Comparison of ENCODE assay signal across 11 mouse cellular contexts in genomic region chr19:45307299-45308275, GRCm38 (mm10). TPM values are rescaled to one million over a fixed set of nuclear protein-coding genes. Genes with fewer than 3 reads are reported as not detected.
A peak's percentile ranks its signal among the peaks of the same experiment; 100 is the strongest.
DNase-seq lines count a peak whose midpoint lies in the region; ATAC-seq and TF ChIP-seq lines count a peak whose summit lies in the region.
"Had no signal": no experiment of that assay in that cellular context is flagged by ENCODE, and none has a peak within 500 bp of the region (broad histone marks: within the 10 kb centered on the region; RNA-seq: fewer than 3 reads in every experiment).

No protein-coding gene starts in this region.

- DNase-seq in heart, postnatal 0 days (ENCODE audit: low spot score): no peak
- no peak for DNase-seq in heart, adult 9 months (ENCODE audit: low spot score in 2 of 2)
- DNase-seq in ES-CJ7 (ENCODE audit: low read depth, low spot score): peak; percentile 69
- DNase-seq in spleen, adult 12 weeks (ENCODE audit: low spot score): peak; percentile 23
- DNase-seq in right cerebral cortex, postnatal 25 days: no peak
- DNase-seq in cerebellum, adult 11 months: no peak
- DNase-seq: kidney, adult 11 months had no signal

- H3K4me1 ChIP-seq in heart, postnatal 0 days (ENCODE audit: control insufficient read depth, insufficient read depth): peaks cover 7% of the 10 kb centered on the region; the same call in 1 of the 2 replicates
- H3K4me1 ChIP-seq in forebrain, embryonic 12.5 days: peaks cover 37% of the 10 kb centered on the region

- no peaks in the 10 kb centered on the region for H3K9me3 ChIP-seq in heart, postnatal 0 days (replicated peaks; ENCODE audit: control insufficient read depth, low read length)
- H3K9me3 ChIP-seq in forebrain, embryonic 12.5 days: no peaks in the 10 kb centered on the region
- H3K9me3 ChIP-seq: embryonic facial prominence, embryonic 15.5 days; lung, embryonic 15.5 days had no signal

- H3K4me2 ChIP-seq in heart, postnatal 0 days (ENCODE audit: low read depth, low read length): no peak overlapping the region
- H3K4me2 ChIP-seq in forebrain, embryonic 12.5 days: no peak overlapping the region
- H3K4me2 ChIP-seq: embryonic facial prominence, embryonic 15.5 days; lung, embryonic 15.5 days had no signal

- peaks cover 33% of the 10 kb centered on the region for H3K27me3 ChIP-seq in heart, postnatal 0 days (ENCODE audit: control insufficient read depth, insufficient read depth, low read length)
- peaks cover 81% of the 10 kb centered on the region for H3K27me3 ChIP-seq in forebrain, embryonic 12.5 days

- WGBS in heart, postnatal 0 days: 41% methylated on average over 16 of the region's 16 CpGs
- WGBS in forebrain, embryonic 12.5 days: 57% methylated on average over 16 of the region's 16 CpGs

- no peak overlapping the region for H3K4me3 ChIP-seq in heart, postnatal 0 days (ENCODE audit: low read depth, low read length)
- H3K4me3 ChIP-seq in forebrain, embryonic 12.5 days (replicated peaks): no peak overlapping the region
- H3K4me3 ChIP-seq: embryonic facial prominence, embryonic 15.5 days; lung, embryonic 15.5 days had no signal

- no peak overlapping the region for H3K9ac ChIP-seq in heart, postnatal 0 days (replicated peaks; ENCODE audit: low read depth, low read length)
- no peak overlapping the region for H3K9ac ChIP-seq in forebrain, embryonic 12.5 days
- H3K9ac ChIP-seq: embryonic facial prominence, embryonic 15.5 days; lung, embryonic 15.5 days had no signal

- TF ChIP-seq CTCF in heart, postnatal 0 days (IDR thresholded peaks at IDR 0.05; ENCODE audit: low read depth): peak; percentile 53

- H3K36me3 ChIP-seq in heart, postnatal 0 days (replicated peaks; ENCODE audit: control insufficient read depth, insufficient read depth, low read length): no peaks in the 10 kb centered on the region
- H3K36me3 ChIP-seq in forebrain, embryonic 12.5 days (replicated peaks): no peaks in the 10 kb centered on the region
- H3K36me3 ChIP-seq: embryonic facial prominence, embryonic 15.5 days; lung, embryonic 15.5 days had no signal

- ATAC-seq in heart, postnatal 0 days (ENCODE audit: insufficient read depth, low read depth): peak; percentile 60; the same call in 1 of the 2 replicates
- peak; percentile 81 for ATAC-seq in granulocyte monocyte progenitor cell, adult 5-6 weeks (replicated peaks; ENCODE audit: poor library complexity, severe bottlenecking)
- no peak for ATAC-seq in forebrain, embryonic 12.5 days (ENCODE audit: low FRiP score)

- H3K27ac ChIP-seq in heart, postnatal 0 days (ENCODE audit: low read depth): no peak overlapping the region
- no peak overlapping the region for H3K27ac ChIP-seq in forebrain, embryonic 12.5 days
- H3K27ac ChIP-seq: embryonic facial prominence, embryonic 15.5 days; lung, embryonic 15.5 days had no signal

- TF ChIP-seq EP300 in heart, postnatal 0 days (IDR thresholded peaks at IDR 0.05; ENCODE audit: low read depth): no peak

RNA-seq across cellular contexts. Expression of gene Btrc, which starts 55.9 kb away (rescaled TPM):
- 21.1 and 28.5 TPM in 2 replicates for total RNA-seq in heart, postnatal 0 days (2014; rRNA removed; ENCODE audit: low replicate concordance)
- polyA plus RNA-seq in heart, postnatal 0 days (2015; fragmentation: Nextera tagmentation; extraction: Ambion mirVana): 21.9 and 24.9 TPM in 2 replicates
- total RNA-seq in granulocyte monocyte progenitor cell, adult 5-6 weeks (2014; fragmentation: Nextera tagmentation): 19.4 and 20.1 TPM in 2 replicates
- 16.0 and 17.6 TPM in 2 replicates for total RNA-seq in granulocyte monocyte progenitor cell, adult 5-6 weeks (2017)
- 55.7 and 59.0 TPM in 2 replicates for polyA plus RNA-seq in forebrain, embryonic 12.5 days (2016; fragmentation: Nextera tagmentation; extraction: Ambion mirVana)

Comparison
In these comparisons a context has a peak if more than half of its experiments do, and no peak if none do; other contexts are left out.
1. DNase-seq: peak in ES-CJ7 (single experiment) and spleen, adult 12 weeks (single experiment); none in heart, postnatal 0 days (single experiment), heart, adult 9 months (0 of 2), right cerebral cortex, postnatal 25 days (single experiment) and cerebellum, adult 11 months (single experiment).